Mouse (Mus musculus): Measurements from ENCODE around the gene Brwd1. TPM values are rescaled to one million over a fixed set of nuclear protein-coding genes. Genes with fewer than 3 reads are reported as not detected.
A peak's percentile ranks its signal among the peaks of the same experiment; 100 is the strongest.

Gene Brwd1
- polyA plus RNA-seq, 1 experiment from 2014 or later = 38.2 TPM

GRCm38 (mm10) chr16:96064649-96065048, 17.7 kb downstream of the Brwd1 start:
- Histone ChIP-seq H3K4me3 (ENCODE audit: low read depth, low read length) (no peak overlapping the region), H3K27ac (ENCODE audit: low read length) (no peak overlapping the region), H3K36me3 (ENCODE audit: insufficient read depth, low read length) (peaks cover 30% of the 10 kb centered on the region), H3K4me2 (replicated peaks; ENCODE audit: low read depth, low read length) (no peak overlapping the region), H3K4me1 (ENCODE audit: insufficient read depth, low read depth, low read length) (no peaks in the 10 kb centered on the region), H3K27me3 (replicated peaks; ENCODE audit: insufficient read depth, low read length) (no peaks in the 10 kb centered on the region), H3K9me3 (ENCODE audit: low read length) (no peaks in the 10 kb centered on the region), H3K9ac (replicated peaks; ENCODE audit: low read depth) (no peak overlapping the region)
- 83% methylated on average over 6 of the region's 6 CpGs for WGBS
- no peak for ATAC-seq
- DNase-seq (ENCODE audit: low spot score) = no peak
- TF ChIP-seq EP300 (IDR thresholded peaks at IDR 0.05) = no peak
- TF ChIP-seq CTCF (IDR thresholded peaks at IDR 0.05) = no peak

GRCm38 (mm10) chr16:96044096-96044495, 38.2 kb downstream of the Brwd1 start:
- Histone ChIP-seq H3K27me3 (replicated peaks; ENCODE audit: insufficient read depth, low read length) (no peaks in the 10 kb centered on the region), H3K4me3 (ENCODE audit: low read depth, low read length) (no peak overlapping the region), H3K27ac (ENCODE audit: low read length) (no peak overlapping the region), H3K4me2 (replicated peaks; ENCODE audit: low read depth, low read length) (no peak overlapping the region), H3K36me3 (ENCODE audit: insufficient read depth, low read length) (peaks cover 56% of the 10 kb centered on the region), H3K4me1 (ENCODE audit: insufficient read depth, low read depth, low read length) (no peaks in the 10 kb centered on the region), H3K9ac (replicated peaks; ENCODE audit: low read depth) (no peak overlapping the region), H3K9me3 (ENCODE audit: low read length) (no peaks in the 10 kb centered on the region)
- no peak for ATAC-seq
- WGBS = 66% methylated on average over 5 of the region's 5 CpGs
- peak; percentile 48 for DNase-seq (ENCODE audit: low spot score)
- peak; percentile 65 for TF ChIP-seq CTCF (IDR thresholded peaks at IDR 0.05)
- TF ChIP-seq EP300 (IDR thresholded peaks at IDR 0.05) = no peak

DNA sequence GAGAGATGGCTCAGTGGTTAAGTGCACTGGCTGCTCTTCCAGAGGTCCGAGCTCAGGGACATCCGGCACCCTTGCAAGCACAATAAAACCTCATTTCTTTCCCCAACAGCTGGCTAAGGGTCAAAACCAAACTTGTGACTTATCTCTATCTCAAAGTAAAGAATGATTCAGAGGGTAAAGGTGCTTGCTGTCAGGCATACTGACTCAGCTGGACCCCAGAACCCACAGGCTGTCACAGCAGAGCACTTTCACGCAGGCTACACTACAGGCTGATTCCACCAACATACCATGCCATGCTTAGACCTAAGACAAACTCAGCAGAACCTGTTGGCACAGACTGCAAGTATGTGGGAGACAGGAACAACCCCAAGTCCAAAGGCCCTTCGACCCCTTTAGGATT, 41.6 kb downstream of the Brwd1 start:
- no peak overlapping the region for H3K27ac ChIP-seq (ENCODE audit: low read length)
- H3K9me3 ChIP-seq (ENCODE audit: low read length) = no peaks in the 10 kb centered on the region
- no peaks in the 10 kb centered on the region for H3K27me3 ChIP-seq (replicated peaks; ENCODE audit: insufficient read depth, low read length)
- no peak overlapping the region for H3K4me3 ChIP-seq (ENCODE audit: low read depth, low read length)
- no peak for TF ChIP-seq EP300 (IDR thresholded peaks at IDR 0.05)
- TF ChIP-seq CTCF (IDR thresholded peaks at IDR 0.05) = no peak
- WGBS = 89% methylated on average over 4 of the region's 4 CpGs
- DNase-seq (ENCODE audit: low spot score) (no peak), ATAC-seq (no peak)
- H3K4me2 ChIP-seq (replicated peaks; ENCODE audit: low read depth, low read length) = no peak overlapping the region
- H3K4me1 ChIP-seq (ENCODE audit: insufficient read depth, low read depth, low read length) = no peaks in the 10 kb centered on the region
- H3K9ac ChIP-seq (replicated peaks; ENCODE audit: low read depth) = no peak overlapping the region
- H3K36me3 ChIP-seq (ENCODE audit: insufficient read depth, low read length) = peaks cover 63% of the 10 kb centered on the region

GRCm38 (mm10) chr16:96039538-96039937, 42.8 kb downstream of the Brwd1 start:
- Histone ChIP-seq H3K9me3 (ENCODE audit: low read length) (no peaks in the 10 kb centered on the region), H3K4me1 (ENCODE audit: insufficient read depth, low read depth, low read length) (no peaks in the 10 kb centered on the region), H3K27me3 (replicated peaks; ENCODE audit: insufficient read depth, low read length) (no peaks in the 10 kb centered on the region), H3K27ac (ENCODE audit: low read length) (no peak overlapping the region), H3K4me3 (ENCODE audit: low read depth, low read length) (no peak overlapping the region), H3K36me3 (ENCODE audit: insufficient read depth, low read length) (peaks cover 61% of the 10 kb centered on the region), H3K4me2 (replicated peaks; ENCODE audit: low read depth, low read length) (no peak overlapping the region), H3K9ac (replicated peaks; ENCODE audit: low read depth) (no peak overlapping the region)
- WGBS = 57% methylated on average over 6 of the region's 6 CpGs
- DNase-seq (ENCODE audit: low spot score) (no peak), ATAC-seq (no peak)
- TF ChIP-seq EP300 (IDR thresholded peaks at IDR 0.05) (no peak), CTCF (IDR thresholded peaks at IDR 0.05) (no peak)

GRCm38 (mm10) chr16:96034473-96034872, 47.9 kb downstream of the Brwd1 start:
- Histone ChIP-seq H3K27me3 (replicated peaks; ENCODE audit: insufficient read depth, low read length) (no peaks in the 10 kb centered on the region), H3K9ac (replicated peaks; ENCODE audit: low read depth) (no peak overlapping the region), H3K27ac (ENCODE audit: low read length) (no peak overlapping the region), H3K9me3 (ENCODE audit: low read length) (no peaks in the 10 kb centered on the region), H3K4me3 (ENCODE audit: low read depth, low read length) (no peak overlapping the region), H3K4me2 (replicated peaks; ENCODE audit: low read depth, low read length) (no peak overlapping the region), H3K36me3 (ENCODE audit: insufficient read depth, low read length) (peaks cover 77% of the 10 kb centered on the region), H3K4me1 (ENCODE audit: insufficient read depth, low read depth, low read length) (no peaks in the 10 kb centered on the region)
- TF ChIP-seq EP300 (IDR thresholded peaks at IDR 0.05) = no peak
- no peak for TF ChIP-seq CTCF (IDR thresholded peaks at IDR 0.05)
- whole genome bisulfite sequencing = 87% methylated on average over 6 of the region's 6 CpGs
- no peak for ATAC-seq
- no peak for DNase-seq (ENCODE audit: low spot score)

GRCm38 (mm10) chr16:96032368-96033043, 49.8 kb downstream of the Brwd1 start:
- ATAC-seq (no peak), DNase-seq (ENCODE audit: low spot score) (no peak)
- H3K27ac ChIP-seq (ENCODE audit: low read length) = no peak overlapping the region
- TF ChIP-seq EP300 (IDR thresholded peaks at IDR 0.05) (no peak), CTCF (IDR thresholded peaks at IDR 0.05) (no peak)
- H3K4me2 ChIP-seq (replicated peaks; ENCODE audit: low read depth, low read length) = no peak overlapping the region
- H3K4me1 ChIP-seq (ENCODE audit: insufficient read depth, low read depth, low read length) = no peaks in the 10 kb centered on the region
- peaks cover 74% of the 10 kb centered on the region for H3K36me3 ChIP-seq (ENCODE audit: insufficient read depth, low read length)
- no peaks in the 10 kb centered on the region for H3K9me3 ChIP-seq (ENCODE audit: low read length)
- no peak overlapping the region for H3K4me3 ChIP-seq (ENCODE audit: low read depth, low read length)
- no peaks in the 10 kb centered on the region for H3K27me3 ChIP-seq (replicated peaks; ENCODE audit: insufficient read depth, low read length)
- no peak overlapping the region for H3K9ac ChIP-seq (replicated peaks; ENCODE audit: low read depth)
- 86% methylated on average over 13 of the region's 13 CpGs for WGBS

All from lung, postnatal 0 days (tissue).